Mouse (Mus musculus): Measurements from ENCODE around the gene Akt2.
A peak's percentile ranks its signal among the peaks of the same experiment; 100 is the strongest.

Gene Akt2

DNA sequence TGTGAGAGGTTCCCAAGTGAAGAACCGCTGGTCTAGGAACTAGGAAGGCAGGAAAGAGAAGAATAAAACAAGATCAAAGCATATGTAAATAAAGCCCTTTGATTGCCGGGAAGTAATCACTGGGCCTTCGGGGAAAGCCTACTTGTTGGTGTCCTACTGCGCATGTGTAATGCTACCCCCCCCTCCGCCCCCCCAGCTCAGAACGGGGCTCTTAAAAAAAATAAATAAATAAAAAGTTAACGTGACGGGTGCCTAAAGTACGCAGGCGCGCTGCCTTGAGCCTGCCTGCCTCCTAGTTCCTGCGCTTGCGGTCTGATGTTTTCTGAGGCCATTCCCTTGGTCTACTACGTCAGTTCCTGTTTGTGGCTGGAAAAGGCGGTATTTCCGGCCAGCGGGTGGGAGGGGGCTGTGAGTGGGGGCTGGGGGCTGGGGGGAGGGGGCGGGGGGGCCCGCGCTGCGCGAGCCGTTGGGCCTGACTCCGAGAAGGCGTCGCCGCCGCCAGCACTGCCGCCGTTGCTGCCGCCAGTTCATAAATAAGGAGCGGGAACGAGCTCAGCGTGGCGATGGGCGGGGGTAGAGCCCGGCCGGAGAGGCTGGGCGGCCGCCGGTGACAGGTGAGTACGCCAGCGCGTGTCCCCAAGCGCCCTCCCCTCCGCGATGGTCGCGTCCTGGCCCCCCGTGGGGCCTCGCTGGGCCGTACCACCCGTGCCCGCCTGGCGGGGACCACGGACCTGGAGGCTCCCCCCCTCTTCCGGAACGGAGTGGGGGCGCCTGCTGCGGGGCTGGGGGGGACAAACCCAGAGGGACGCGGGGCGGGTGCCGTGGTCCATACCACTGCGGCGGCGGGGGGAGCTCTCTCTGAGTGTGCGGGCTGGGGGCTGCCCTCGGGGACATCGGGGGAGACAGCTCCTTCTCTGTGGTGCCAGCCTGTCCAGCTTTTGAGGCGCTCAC, at the start of gene Akt2:
Gene Akt2 (plus strand): TSS at position 287 of the 951 bp plus-strand sequence.
- peak; percentile 91 for ATAC-seq (ENCODE audit: low TSS enrichment)

DNA sequence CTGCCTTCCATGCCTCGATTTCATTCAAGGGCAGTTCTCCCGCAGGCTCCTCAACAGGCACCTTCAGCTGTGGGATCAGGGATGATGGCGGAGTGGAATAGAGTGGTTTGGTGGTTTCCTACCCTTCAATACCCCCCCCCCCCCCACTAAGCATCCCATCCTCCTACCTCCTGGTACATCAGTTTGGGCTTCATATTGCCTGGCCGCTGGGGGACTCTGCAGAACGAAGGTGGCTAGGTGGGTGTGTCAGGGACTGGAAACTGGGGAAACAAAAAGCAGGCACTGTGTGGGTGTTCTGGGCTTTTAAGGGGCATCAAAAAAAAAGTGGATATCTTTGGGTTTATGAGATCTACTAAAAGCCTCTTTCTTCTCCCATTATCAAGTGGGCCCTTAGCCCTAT, 49.4 kb upstream of the Akt2 start:
- ATAC-seq (ENCODE audit: low TSS enrichment) = peak; percentile 10; the same call in 1 of the 2 replicates

DNA sequence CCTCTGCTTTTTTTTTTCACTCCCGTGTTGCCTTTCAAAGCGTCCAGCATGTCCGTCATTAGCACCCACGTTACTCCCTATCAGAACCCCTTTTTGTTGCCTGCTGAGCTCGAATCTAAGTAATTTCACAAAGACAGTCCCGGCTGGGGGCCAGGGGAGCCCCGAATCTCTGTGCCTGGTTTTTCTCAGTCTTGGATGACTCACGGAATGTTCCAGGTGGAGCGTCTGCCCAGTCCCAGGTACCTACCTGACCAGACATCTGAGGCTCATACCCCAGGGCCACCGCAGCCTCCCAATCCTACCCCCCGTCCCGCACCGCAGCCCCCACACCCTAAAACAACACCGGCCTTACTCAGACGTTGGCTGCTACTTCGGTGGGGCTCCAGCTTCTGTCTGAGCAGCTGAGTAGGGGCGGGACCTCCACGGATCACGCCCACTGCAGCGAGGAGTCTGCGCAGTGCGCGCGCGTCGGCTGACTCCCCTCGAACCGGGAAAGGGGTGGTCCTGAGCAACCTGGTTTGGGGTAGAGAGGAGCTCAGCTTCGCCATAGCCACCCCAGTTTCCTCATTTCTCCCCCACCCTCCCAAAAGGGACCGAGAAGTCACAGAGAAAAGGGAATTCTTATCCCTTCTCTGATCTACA, 48.8 kb upstream of the Akt2 start:
- peak; percentile 69 for ATAC-seq (ENCODE audit: low TSS enrichment)

DNA sequence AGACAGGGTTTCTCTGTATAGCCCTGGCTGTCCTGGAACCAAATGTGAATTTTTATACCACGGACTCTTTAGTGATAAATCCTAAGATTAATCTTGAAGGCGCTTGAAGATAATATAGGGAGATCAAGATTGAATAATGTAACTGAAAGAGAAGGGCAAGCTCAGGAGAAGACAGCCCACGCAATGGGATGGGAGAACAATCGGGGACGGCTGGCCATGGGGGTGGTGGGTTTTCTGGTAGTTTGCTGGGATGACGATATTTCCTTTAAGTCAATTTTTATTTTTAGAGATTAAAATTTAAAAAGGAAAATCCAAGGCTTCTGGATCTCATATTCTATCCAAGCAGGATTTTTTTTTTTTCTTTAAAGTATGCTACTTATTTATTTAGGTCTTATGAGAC, 48.3 kb upstream of the Akt2 start:
- ATAC-seq (ENCODE audit: low TSS enrichment) = no peak

DNA sequence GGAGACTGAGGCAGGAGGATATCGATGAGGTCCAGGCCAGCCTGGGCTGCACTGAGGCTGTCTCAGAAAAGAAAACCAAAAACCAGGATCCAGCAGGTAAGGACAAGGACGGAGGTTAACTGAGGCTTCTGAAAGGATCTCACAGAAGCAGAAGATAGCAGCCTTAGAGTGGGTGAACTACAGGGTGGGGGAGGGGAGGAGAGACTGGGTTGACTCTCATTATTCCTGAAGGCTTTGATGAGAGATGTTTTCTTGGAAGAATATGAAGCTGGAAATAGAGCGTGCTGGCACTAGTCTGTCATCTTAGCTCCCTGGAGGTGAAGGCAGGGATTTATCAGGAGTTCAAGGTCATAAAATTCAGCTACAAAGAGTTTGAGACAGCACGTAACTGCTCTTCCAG, 47.5 kb upstream of the Akt2 start:
- ATAC-seq (ENCODE audit: low TSS enrichment) = no peak

DNA sequence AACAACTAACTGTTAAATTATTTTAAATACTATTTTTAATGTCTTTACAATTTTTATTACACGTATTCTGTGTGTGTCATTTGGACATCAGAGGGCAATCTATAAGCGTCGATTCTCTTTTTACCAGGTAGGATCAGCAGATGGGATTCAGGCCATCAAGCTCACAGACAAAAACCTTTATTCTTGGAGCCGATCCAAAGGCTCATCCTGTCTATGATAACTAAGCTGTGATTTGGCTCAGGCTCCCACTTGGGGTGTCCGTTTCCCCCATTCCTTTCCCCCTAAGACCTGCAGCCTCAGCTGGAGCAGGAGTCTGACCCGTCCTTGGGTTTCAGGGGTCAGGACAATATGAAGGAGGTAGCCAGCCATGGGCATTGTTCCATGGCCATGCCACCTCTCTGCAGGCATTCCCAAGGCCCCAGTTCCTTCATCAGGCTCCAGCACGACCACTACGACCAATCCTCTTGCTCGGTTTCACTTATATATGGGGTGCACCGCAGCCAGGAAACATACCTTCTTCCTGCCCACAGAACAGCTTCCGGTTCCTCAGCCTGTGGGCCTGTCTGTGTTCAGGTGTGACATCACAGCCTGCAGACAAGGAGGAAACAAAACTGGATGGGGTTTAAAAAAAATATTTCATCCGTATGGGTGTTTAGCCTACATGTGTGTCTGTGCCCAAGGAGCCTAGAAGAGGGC, 46.5 kb upstream of the Akt2 start:
- no peak for ATAC-seq (ENCODE audit: low TSS enrichment)

DNA sequence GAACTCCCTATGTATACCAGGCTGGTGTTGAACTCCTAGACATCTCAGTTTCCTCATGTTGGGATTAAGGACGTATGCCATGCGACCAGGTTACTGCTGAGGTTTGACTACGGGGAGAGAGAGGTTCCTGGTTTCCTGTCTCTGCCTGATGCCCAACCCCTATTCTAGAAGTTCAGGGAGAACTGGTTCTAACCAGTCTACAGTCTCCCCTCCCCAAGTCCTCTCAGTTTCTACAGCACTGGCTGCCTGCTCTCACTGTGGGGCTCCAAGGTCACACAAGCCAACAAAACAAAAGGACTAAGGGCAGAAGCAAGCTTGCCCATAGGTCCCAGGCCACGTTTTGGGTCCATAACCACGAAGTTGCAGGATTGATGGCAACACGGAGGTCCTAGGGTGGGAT, 41.8 kb upstream of the Akt2 start:
- ATAC-seq (ENCODE audit: low TSS enrichment) = no peak

DNA sequence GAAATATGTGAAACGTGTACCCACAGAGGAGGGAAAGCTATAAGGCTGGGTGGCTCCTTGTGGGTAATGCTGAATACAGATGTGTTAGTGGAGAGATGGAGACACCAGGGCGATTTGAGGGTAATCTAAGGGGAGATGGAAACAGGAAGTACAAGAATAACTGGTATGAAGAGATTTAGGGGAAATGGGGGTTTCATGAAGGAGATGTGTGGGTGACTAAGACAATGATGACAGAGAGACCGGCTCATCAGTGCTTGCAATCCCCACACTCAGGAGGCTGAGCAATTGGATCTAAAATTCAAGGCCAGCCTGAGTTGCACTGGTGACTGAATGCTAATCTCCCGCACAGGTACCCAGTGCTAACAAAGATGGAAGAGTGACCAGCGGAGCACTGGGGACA, 39.3 kb upstream of the Akt2 start:
- ATAC-seq (ENCODE audit: low TSS enrichment) = no peak

DNA sequence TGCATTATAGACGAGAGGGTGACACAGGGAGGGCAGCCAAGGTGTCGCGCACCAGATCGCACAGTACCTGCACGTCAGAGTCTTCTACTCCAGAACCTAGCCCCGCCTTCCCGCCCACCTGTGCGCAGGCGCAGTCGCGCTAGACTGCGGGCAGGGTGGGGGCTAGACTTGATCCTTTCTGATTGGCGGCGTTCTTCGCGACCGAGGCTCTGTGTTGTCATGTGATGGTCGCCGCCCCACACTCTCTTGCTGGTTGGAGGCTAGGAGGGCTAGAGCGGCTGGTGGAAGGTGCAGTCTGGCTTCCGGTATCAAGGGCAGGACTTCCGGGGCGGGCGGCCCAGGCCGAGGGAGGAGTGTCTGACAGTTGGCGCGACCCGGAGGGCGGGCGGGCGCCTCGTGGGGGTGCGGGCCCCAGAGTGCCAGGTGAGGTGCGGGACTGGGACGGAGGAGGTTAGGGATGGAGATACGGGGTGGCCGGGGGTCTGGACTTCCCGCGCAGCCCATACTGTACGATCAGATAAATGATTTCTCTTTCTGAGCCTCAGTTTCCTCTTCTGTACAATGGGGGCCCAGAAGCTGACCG, 38.3 kb upstream of the Akt2 start, which contains the start of the genes Pld3 and 2310022A10Rik:
Gene Pld3 (minus strand): TSS at position 288 of the 583 bp plus-strand sequence.
Gene 2310022A10Rik (plus strand): TSS at position 303 of the 583 bp plus-strand sequence.
- peak; percentile 99 for ATAC-seq (ENCODE audit: low TSS enrichment)

DNA sequence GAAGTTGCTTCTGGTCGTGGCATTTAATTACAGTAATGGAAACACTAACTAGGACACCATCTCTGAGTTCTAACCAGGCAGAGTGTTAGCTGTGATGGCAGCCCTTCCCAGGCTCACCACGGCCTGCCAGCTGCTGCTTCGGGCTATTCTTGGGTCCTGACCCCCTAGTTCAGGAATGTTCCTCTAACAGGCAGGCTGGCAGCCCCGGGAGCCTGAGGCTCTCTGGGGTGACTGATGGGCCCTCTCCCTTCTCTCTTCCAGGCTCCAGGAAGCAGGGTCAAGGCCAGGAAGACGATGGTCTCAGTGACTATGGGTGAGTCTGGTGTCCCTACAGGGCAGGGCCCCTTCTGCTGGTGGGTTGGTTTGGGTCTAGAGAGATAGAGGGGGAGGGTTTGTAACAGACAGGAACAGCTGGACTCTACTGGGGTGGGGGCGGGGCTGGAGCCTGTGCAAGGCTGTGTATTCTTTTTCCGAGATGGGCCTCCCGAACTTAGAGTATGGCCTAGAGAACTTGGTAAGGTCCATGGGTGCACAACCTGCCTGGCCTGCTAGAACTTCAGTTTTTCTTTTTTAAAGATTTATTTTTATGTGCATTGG, 31.0 kb upstream of the Akt2 start:
- ATAC-seq (ENCODE audit: low TSS enrichment) = no peak

DNA sequence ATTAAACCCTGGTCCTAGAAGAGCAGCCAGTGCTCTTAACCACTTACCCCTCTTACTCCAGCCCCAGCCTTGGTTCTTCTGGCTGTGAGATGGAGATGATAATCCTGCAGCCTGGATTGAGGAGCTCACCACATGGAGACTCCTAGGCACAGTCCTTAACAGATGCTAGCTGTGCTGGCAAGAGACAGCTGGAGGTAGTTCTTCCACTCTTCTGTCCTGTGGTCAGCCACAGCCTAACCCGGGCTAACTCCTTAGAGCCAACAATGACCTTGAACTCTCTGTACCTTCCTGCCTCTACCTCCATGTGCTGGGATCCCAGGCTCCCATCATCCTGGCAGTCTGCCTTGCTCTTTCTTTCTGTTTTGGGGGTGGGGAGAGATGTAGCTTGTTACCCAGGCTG, 30.4 kb upstream of the Akt2 start:
- no peak for ATAC-seq (ENCODE audit: low TSS enrichment)

DNA sequence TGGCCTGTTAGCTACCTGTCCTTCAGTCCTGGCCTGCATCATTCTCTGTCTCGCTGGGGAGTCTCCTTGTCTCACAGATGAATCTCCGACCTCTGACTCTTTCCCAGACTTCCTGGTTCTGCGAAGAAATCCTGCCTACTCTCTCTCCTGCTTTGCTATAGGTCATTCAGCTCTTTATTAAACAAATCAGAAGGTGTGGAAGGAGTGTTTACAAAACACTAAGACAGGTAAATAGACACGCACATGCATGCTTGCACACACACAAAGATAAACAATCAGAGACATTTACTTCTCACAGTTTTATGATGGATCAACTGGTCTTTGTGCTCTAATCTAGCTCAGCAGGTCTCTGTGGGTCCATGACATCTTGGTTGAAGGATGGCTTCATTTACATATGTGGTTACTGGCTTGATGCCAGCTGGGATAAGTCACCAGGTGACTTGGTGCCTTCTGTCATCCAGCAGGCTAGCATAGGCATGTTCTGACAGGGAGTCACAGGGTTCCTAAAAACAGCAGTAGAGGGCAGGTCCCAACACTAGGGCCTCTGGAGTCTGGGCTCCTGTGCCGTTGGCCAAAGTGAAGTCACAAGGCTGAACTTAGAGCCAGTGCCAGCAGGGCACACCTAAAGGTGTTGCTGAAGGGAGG, 21.6 kb upstream of the Akt2 start:
- no peak for ATAC-seq (ENCODE audit: low TSS enrichment)

DNA sequence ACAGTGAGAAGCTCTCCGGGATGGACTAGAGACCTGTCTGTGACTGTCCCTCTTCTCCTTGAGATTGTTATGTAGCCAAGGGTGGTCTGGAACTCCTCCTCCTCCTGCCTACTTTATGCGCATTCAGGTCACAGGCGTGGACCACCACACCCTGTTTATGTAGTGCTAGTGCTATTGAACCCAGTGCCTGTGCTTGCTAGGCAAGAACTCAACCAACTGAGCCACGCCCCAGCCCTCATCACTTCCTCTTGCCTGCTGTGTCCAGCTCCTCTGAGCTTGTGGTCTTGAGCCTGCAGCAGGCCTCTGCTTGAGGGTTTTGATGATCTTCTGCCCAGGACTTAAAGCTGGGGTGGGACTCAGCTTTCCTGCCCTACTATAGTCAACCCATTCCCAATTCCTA, 19.2 kb upstream of the Akt2 start:
- ATAC-seq (ENCODE audit: low TSS enrichment) = no peak

DNA sequence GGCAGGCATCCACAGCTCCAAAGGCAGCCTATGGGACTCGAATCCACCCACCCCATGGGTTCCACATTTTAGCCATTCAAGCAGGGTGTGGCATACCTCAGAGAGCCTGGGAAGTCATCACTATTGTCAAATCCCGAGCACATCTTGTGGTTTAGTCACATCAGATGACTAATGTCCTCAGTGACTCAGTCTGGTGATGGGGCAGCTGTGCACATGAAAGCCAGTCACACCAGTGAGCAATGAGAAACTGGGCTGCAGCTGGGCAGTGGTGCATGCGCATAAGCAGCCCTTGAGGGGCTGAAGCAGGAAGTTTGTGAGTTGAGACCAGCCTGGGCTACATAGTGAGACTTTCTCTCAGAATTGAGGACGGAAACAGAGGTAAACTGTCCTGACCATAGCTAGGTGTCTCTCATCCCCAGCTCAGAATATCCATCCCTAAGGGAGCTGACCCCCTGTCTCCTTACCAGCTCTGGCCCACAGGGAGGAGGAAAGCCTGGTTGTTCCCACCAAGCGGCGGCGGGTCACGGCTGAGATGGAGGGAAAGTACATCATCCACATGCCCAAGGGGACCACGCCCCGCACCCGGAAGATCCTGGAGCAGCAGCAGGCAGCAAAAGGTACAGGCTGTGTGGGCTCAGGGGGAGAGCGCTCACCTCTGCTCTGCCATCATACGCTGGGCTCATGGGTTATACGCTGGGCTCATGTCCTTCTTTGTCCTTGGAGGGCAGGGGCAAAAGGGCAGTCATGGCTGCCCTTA, 17.1 kb upstream of the Akt2 start:
- no peak for ATAC-seq (ENCODE audit: low TSS enrichment)

DNA sequence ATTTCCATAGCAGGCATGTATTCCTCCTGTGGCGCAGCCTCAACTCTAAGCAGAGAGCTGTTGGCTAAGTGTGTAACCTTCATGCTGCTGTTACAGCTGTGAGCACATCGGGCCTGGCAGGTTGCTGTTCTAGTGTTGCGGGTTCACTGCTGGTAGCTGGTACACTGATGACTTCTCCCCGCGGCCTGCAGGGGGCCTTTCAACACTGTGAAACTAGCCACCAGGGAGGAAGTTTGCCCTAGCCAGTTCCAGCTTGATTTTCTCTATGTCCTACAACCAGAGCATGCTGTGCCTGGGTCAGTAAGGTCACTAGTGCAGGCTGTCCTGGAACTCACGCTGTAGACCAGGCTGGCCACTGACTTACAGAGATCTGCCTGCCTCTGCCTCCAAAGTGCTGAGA, 14.4 kb upstream of the Akt2 start:
- ATAC-seq (ENCODE audit: low TSS enrichment) = peak; percentile 9; the same call in 1 of the 2 replicates

DNA sequence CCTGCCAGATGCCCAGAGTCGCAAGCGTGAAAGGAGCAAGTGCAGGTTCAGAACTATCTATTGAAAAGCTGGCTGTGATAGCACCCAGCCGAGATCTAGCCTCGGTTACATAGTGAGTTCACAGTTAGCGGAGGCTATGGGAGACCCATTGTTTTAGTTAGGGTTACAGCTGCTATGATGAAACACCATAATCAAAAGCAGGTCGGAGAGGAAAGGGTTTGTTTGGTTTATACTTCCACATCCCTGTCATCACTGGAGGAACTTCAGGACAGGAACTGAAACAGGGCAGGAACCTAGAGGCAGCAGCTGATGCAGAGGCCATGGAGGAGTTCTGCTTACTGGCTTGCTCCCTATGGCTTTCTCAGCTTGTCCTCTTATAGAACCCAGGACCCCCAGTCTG, 13.8 kb upstream of the Akt2 start:
- ATAC-seq (ENCODE audit: low TSS enrichment) = no peak

DNA sequence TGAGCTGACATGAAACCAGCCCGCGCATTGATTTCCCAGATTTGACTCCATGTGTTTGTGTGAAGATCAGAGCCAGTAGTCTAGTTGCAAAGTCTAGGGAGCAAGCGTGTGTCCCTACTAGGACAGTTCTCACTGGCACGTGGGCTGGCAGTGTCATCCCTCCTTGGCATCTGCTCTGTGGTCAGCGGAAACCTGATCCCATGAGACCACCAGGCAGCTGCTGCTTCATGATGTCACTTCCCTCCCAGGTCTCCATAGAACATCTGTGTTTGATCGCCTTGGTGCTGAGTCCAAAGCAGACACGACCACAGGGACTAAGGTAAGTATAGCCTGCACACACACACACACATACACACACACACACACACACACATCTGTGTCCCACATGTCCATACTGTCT, 12.9 kb upstream of the Akt2 start:
- no peak for ATAC-seq (ENCODE audit: low TSS enrichment)

DNA sequence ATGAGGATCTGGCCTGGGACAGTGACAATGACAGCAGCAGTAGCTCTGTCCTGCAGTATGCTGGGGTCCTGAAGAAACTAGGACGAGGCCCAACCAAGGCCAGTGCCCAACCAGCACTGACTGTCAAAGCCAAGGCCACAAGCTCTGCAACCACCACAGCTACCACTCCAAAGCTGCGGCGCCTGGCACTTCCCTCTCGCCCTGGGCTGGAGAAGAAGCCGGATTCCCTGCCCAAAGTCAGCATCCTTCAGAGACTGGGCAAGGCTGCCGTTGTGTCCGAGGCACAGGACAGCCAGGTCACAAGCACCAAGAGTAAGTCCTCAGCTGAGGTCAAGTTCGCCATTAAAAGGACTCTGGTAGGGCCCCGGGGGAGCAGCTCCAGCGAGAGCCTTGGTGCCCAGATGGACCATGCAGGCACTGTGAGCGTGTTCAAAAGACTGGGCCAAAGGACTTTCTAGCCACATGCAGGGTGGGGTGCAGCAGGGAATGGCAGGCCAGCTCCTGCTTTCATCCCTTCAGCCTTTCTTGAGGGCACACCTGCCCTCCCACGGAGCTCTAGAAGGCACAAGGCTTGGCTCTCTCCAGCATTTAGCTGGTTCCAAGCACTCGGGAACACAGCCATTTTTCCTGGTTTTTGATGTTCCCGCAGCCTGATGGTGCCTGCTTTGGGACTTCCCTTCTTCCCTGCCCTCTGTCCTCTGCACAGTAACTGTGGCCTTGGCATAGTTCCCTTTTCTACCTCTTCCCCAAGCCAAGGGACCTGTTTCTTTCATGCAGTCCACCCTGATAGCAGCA, 10.8 kb upstream of the Akt2 start:
- ATAC-seq (ENCODE audit: low TSS enrichment) = no peak

DNA sequence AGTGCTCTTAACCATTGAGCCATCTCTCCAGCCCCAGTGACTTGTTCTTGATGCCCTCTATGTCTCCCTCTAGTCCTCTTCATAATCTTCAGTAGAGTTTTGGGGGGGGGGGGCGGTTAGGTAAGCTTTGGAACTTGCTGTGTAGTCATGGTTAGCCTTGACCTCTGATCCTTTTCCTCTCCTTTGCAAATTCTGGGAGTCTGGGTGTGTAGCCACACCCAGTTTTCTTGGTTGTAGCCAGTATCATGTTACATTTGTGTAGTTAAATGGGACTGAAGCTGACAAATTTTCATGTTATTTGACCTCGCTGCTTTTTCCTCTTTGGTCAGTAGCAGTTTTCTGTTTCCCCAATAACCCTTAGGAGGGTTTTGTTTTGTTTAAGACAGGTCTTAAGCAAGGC, 4.5 kb upstream of the Akt2 start:
- no peak for ATAC-seq (ENCODE audit: low TSS enrichment)

DNA sequence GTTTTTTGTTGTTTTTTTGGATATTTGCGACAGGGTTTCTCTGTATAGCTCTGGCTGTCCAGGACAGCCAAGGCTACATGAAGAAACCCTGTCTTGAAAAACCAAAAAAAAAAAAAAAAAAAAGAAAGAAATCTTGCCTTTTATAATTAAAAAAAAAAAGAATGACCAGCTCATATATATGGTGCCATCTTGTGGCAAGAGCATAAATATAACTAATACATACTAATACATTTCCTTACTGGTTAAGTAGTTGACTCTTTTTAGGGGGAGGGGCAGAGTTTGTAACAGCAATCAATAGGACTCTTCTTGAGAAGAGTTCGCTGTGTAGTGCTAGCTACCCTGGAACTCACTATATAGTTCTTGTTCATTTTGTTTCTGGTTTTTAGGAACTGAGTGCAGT, 3.6 kb upstream of the Akt2 start:
- ATAC-seq (ENCODE audit: low TSS enrichment) = no peak

All from frontal cortex, adult (tissue).